Mouse (Mus musculus): ENCODE results near the gene Mctp2.

DNA sequence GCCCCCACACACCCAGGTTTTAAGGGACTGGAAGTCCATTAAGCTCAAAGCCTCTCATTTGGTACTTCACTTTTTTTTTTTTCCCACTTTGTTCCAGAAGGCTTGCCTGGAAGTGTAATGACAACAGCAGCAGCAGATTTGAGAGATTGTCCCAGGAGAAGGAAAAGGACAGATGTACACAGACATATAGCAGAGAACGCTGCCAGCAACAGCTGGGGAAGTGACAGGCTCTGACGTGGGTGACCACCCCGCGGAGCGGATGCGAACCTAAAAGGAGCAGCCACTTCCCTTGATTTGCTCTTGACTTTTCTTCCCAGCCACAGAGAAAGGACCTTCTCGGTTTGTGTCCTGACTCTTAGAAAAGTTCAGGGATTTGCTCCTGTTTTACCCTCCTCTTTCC is 185.4 kb downstream of the Mctp2 start:
- no peak for TF ChIP-seq CTCF (IDR thresholded peaks at IDR 0.05; ENCODE audit: borderline replicate concordance, insufficient read depth, low read depth, low read length)
- TF ChIP-seq POLR2A (IDR thresholded peaks at IDR 0.05; ENCODE audit: borderline replicate concordance, insufficient read depth, low read length), result no peak
